Mouse (Mus musculus): ENCODE results near the gene Rd3. TPM values are rescaled to one million over a fixed set of nuclear protein-coding genes. Genes with fewer than 3 reads are reported as not detected.

Gene Rd3
- total RNA-seq, 1 experiment = 0.13 TPM

- H3K9ac ChIP-seq (ENCODE audit: insufficient read depth, low read depth, low read length, poor library complexity, severe bottlenecking) = no peak overlapping the region
- no peak for DNase-seq (ENCODE audit: low read depth, low spot score)
These were observed 2.4 kb upstream of the Rd3 start for GRCm38 (mm10) chr1:191974509-191975405.

GRCm38 (mm10) chr1:191981426-191982102 lies 4.4 kb downstream of the Rd3 start:
- H3K4me3 ChIP-seq (ENCODE audit: insufficient read depth in 1 of 2, low read depth in 1 of 2, low read length in 2 of 2, poor library complexity in 1 of 2, severe bottlenecking in 1 of 2) = no peak overlapping the region
- no peak overlapping the region for H3K27ac ChIP-seq (ENCODE audit: insufficient read depth, low read depth, low read length, poor library complexity, severe bottlenecking)
- in situ Hi-C loops (cut with MboI; ENCODE audit: low sequenced_read_pairs in 2 of 2, unreplicated experiment in 2 of 2) = no loop called here
- no peak overlapping the region for H3K9ac ChIP-seq (ENCODE audit: insufficient read depth, low read depth, low read length, poor library complexity, severe bottlenecking)
- no peaks in the 10 kb centered on the region for H3K4me1 ChIP-seq (ENCODE audit: control insufficient read depth in 2 of 2, insufficient read depth in 2 of 2, low read length in 2 of 2, poor library complexity in 1 of 2)
- no peak for TF ChIP-seq HCFC1 (IDR thresholded peaks at IDR 0.05; ENCODE audit: borderline replicate concordance, insufficient read depth, low read length)
- no peak for TF ChIP-seq MAFK (IDR thresholded peaks at IDR 0.05; ENCODE audit: insufficient read depth, low read depth, low read length)
- no peak for TF ChIP-seq ZC3H11A (IDR thresholded peaks at IDR 0.05; ENCODE audit: borderline replicate concordance, low read depth, low read length)
- TF ChIP-seq CHD2 (IDR thresholded peaks at IDR 0.05; ENCODE audit: low read depth, low read length) = no peak
- no peak for TF ChIP-seq ZNF384 (IDR thresholded peaks at IDR 0.05; ENCODE audit: low read depth, low read length)
- H3K36me3 ChIP-seq (ENCODE audit: control insufficient read depth, insufficient read depth, low read length, poor library complexity, severe bottlenecking) = no peaks in the 10 kb centered on the region
- DNase-seq (ENCODE audit: low read depth, low spot score) = no peak
- no peaks in the 10 kb centered on the region for H3K9me3 ChIP-seq (ENCODE audit: control insufficient read depth, insufficient read depth, low read depth, low read length)

More at GRCm38 (mm10) chr1:191974509-191975405, 2.4 kb upstream of the Rd3 start:
- no peak overlapping the region for H3K4me3 ChIP-seq (ENCODE audit: insufficient read depth in 1 of 2, low read depth in 1 of 2, low read length in 2 of 2, poor library complexity in 1 of 2, severe bottlenecking in 1 of 2)
- H3K4me1 ChIP-seq (ENCODE audit: control insufficient read depth in 2 of 2, insufficient read depth in 2 of 2, low read length in 2 of 2, poor library complexity in 1 of 2) = no peaks in the 10 kb centered on the region
- in situ Hi-C loops (cut with MboI; ENCODE audit: low sequenced_read_pairs in 2 of 2, unreplicated experiment in 2 of 2) = no loop called here
- no peaks in the 10 kb centered on the region for H3K36me3 ChIP-seq (ENCODE audit: control insufficient read depth, insufficient read depth, low read length, poor library complexity, severe bottlenecking)
- H3K9me3 ChIP-seq (ENCODE audit: control insufficient read depth, insufficient read depth, low read depth, low read length) = no peaks in the 10 kb centered on the region
- no peak overlapping the region for H3K27ac ChIP-seq (ENCODE audit: insufficient read depth, low read depth, low read length, poor library complexity, severe bottlenecking)
- TF ChIP-seq ZC3H11A (IDR thresholded peaks at IDR 0.05; ENCODE audit: borderline replicate concordance, low read depth, low read length) (no peak), CHD2 (IDR thresholded peaks at IDR 0.05; ENCODE audit: low read depth, low read length) (no peak), MAFK (IDR thresholded peaks at IDR 0.05; ENCODE audit: insufficient read depth, low read depth, low read length) (no peak), ZNF384 (IDR thresholded peaks at IDR 0.05; ENCODE audit: low read depth, low read length) (no peak), HCFC1 (IDR thresholded peaks at IDR 0.05; ENCODE audit: borderline replicate concordance, insufficient read depth, low read length) (no peak)

- Histone ChIP-seq H3K9me3 (ENCODE audit: control insufficient read depth, insufficient read depth, low read depth, low read length) (no peaks in the 10 kb centered on the region), H3K4me3 (ENCODE audit: insufficient read depth in 1 of 2, low read depth in 1 of 2, low read length in 2 of 2, poor library complexity in 1 of 2, severe bottlenecking in 1 of 2) (no peak overlapping the region), H3K27ac (ENCODE audit: insufficient read depth, low read depth, low read length, poor library complexity, severe bottlenecking) (no peak overlapping the region), H3K4me1 (ENCODE audit: control insufficient read depth in 2 of 2, insufficient read depth in 2 of 2, low read length in 2 of 2, poor library complexity in 1 of 2) (peaks cover 2% of the 10 kb centered on the region in 2 experiments; a peak in 2 of 4 replicates), H3K36me3 (ENCODE audit: control insufficient read depth, insufficient read depth, low read length, poor library complexity, severe bottlenecking) (no peaks in the 10 kb centered on the region), H3K9ac (ENCODE audit: insufficient read depth, low read depth, low read length, poor library complexity, severe bottlenecking) (no peak overlapping the region)
- TF ChIP-seq MAFK (IDR thresholded peaks at IDR 0.05; ENCODE audit: insufficient read depth, low read depth, low read length) (no peak), ZNF384 (IDR thresholded peaks at IDR 0.05; ENCODE audit: low read depth, low read length) (no peak), CHD2 (IDR thresholded peaks at IDR 0.05; ENCODE audit: low read depth, low read length) (no peak), ZC3H11A (IDR thresholded peaks at IDR 0.05; ENCODE audit: borderline replicate concordance, low read depth, low read length) (no peak), HCFC1 (IDR thresholded peaks at IDR 0.05; ENCODE audit: borderline replicate concordance, insufficient read depth, low read length) (no peak)
- in situ Hi-C loops (cut with MboI; ENCODE audit: low sequenced_read_pairs in 2 of 2, unreplicated experiment in 2 of 2) = no loop called here
- no peak for DNase-seq (ENCODE audit: low read depth, low spot score)
These were observed 9.7 kb downstream of the Rd3 start for GRCm38 (mm10) chr1:191986674-191987480.

- Histone ChIP-seq H3K36me3 (ENCODE audit: control insufficient read depth, insufficient read depth, low read length, poor library complexity, severe bottlenecking) (no peaks in the 10 kb centered on the region), H3K9ac (ENCODE audit: insufficient read depth, low read depth, low read length, poor library complexity, severe bottlenecking) (no peak overlapping the region), H3K9me3 (ENCODE audit: control insufficient read depth, insufficient read depth, low read depth, low read length) (no peaks in the 10 kb centered on the region), H3K27ac (ENCODE audit: insufficient read depth, low read depth, low read length, poor library complexity, severe bottlenecking) (no peak overlapping the region), H3K4me1 (ENCODE audit: control insufficient read depth in 2 of 2, insufficient read depth in 2 of 2, low read length in 2 of 2, poor library complexity in 1 of 2) (peaks cover 2% of the 10 kb centered on the region in 2 experiments; a peak in 2 of 4 replicates), H3K4me3 (ENCODE audit: insufficient read depth in 1 of 2, low read depth in 1 of 2, low read length in 2 of 2, poor library complexity in 1 of 2, severe bottlenecking in 1 of 2) (no peak overlapping the region)
- DNase-seq (ENCODE audit: low read depth, low spot score) = no peak
- TF ChIP-seq MAFK (IDR thresholded peaks at IDR 0.05; ENCODE audit: insufficient read depth, low read depth, low read length) (no peak), HCFC1 (IDR thresholded peaks at IDR 0.05; ENCODE audit: borderline replicate concordance, insufficient read depth, low read length) (no peak), ZC3H11A (IDR thresholded peaks at IDR 0.05; ENCODE audit: borderline replicate concordance, low read depth, low read length) (no peak), CHD2 (IDR thresholded peaks at IDR 0.05; ENCODE audit: low read depth, low read length) (no peak), ZNF384 (IDR thresholded peaks at IDR 0.05; ENCODE audit: low read depth, low read length) (no peak)
- in situ Hi-C loops (cut with MboI; ENCODE audit: low sequenced_read_pairs in 2 of 2, unreplicated experiment in 2 of 2) = no loop called here
These were observed 10.3 kb downstream of the Rd3 start for GRCm38 (mm10) chr1:191987481-191987769.
